Mouse (Mus musculus) gastrocnemius, postnatal 14 days (tissue): ENCODE measurements around the gene Tceal8. TPM values are rescaled to one million over a fixed set of nuclear protein-coding genes. Genes with fewer than 3 reads are reported as not detected.
"Not testable (repeated sequence)": the region's sequence is repeated elsewhere in the genome, so short reads cannot be mapped to it uniquely, and the experiment has no call there.

ENCODE experiments used
- DNase-seq: peaks from one replicate; pipeline ENCODE4 v3.0.0; 2021; ENCODE audit warnings: mixed read lengths
- intact Hi-C: fragments of 180-260 bp; cut with DNase I; formaldehyde crosslinking; loops from one replicate; pipeline ENCODE4 v1.15.1; 2025; ENCODE audit warnings: low total_unique reads
- long read RNA-seq, 2 experiments: library from polyadenylated mRNA; stranded (forward); transcript quantifications; one replicate each; pipeline ENCODE4 v2.0.0; 2021
- total RNA-seq, 2 experiments: library from RNA; stranded (reverse); gene quantifications; 2 replicates each; pipeline ENCODE4 v1.2.3; 2021

The Tceal8 gene
- total RNA-seq = 10 to 100 TPM; 29.8 to 32.9 TPM
- long read RNA-seq, experiment 1, transcript Tceal8-201 (3 exons, 1,250 nt) = major isoform, 18 of 18 reads
- long read RNA-seq, experiment 1, partial matches to known transcripts = 0 of 18 reads
- long read RNA-seq, experiment 1, other reads (novel, unspliced or antisense) = 0 of 18 reads
- long read RNA-seq, experiment 2, transcript Tceal8-201 (3 exons, 1,250 nt) = major isoform, 33 of 35 reads
- long read RNA-seq, experiment 2, partial matches to known transcripts = 1 of 35 reads
- long read RNA-seq, experiment 2, other reads (novel, unspliced or antisense) = 1 of 35 reads

DNA sequence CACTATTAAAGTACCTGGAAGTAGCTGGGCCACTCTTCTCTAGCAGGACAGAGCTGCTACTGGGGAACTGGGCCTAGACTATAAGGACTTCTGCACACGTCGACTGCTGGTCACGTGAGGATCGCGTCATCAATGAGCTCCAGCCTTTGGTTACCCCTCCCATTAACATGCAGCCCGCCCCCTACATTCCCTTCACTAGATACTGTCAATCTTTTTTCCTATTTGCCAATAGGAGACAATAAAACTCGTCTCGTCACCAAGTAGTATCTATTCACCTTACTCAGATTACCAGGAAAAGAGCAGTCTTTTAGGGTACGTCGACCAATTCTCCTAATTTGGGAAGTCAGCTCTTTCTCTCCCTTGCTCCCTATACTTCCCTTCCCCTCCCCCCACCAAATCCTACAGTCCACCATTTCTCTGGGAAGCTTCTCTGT is at the start of gene Tceal8:
Gene Tceal8, minus strand, starts transcription at position 225 of the 434 bp plus-strand sequence.
- intact Hi-C loops = no loop called here
- peak; percentile 74 for DNase-seq

DNA sequence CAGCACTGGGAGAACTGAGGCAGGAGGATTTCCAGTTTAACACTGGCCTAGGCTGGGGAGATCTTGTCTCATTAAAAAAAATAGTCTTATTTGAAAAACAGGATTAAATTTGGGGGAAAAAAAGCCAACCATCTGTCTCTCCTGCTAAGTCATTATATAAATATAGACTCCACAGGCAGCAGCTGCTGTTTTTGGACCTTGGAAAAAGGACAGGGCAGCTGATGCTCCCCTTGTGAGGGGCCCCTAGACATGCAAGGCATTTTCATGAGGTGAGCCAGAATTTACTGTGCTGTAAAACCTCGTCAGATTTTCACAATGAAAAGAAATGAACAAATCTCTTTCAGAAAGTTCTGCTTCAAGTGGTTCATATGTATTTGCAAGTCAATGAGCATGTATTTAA is 44.2 kb upstream of the Tceal8 start:
- intact Hi-C loops = no loop called here
- DNase-seq = no peak

- intact Hi-C loops, DNase-seq: not testable (repeated sequence)
Measured at GRCm38 (mm10) chrX:136214729-136215677, 42.9 kb upstream of the Tceal8 start, which contains the start of the genes Tceal7 and Bex1. Tceal7 (plus strand) TSS chrX:136214779. Bex1 (minus strand) TSS chrX:136215513.

- intact Hi-C loops = no loop called here
- no peak for DNase-seq
Measured at GRCm38 (mm10) chrX:136213396-136213795, 41.3 kb upstream of the Tceal8 start.

- no peak for DNase-seq
- intact Hi-C loops = no loop called here
Measured at GRCm38 (mm10) chrX:136204406-136204805, 32.3 kb upstream of the Tceal8 start.

DNA sequence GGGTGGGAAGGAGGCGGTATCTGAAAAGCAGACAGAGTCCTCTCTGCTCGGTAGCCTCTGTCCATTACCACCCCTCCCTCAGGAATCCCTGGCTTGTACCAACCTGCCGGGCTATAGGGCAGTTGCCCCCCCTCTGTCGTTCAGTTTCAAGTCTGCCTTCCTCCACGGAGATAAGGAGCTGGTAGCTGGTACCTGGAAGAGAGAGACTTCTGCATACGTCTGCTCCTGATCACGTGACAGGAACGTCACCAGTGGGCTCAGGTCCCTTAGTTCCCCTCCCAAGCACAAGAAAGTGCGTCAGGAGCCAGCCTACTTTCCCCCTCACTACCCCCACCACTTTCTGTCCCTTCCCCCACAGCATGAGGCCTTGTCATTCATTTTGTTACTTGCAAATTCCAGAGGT is 31.5 kb upstream of the Tceal8 start, which contains the start of gene Tceal5:
Gene Tceal5, minus strand, starts transcription at position 213 of the 403 bp plus-strand sequence.
- DNase-seq = peak; percentile 19
- intact Hi-C loops = no loop called here

- DNase-seq = no peak
- intact Hi-C loops = no loop called here
Measured at GRCm38 (mm10) chrX:136203257-136203656, 31.1 kb upstream of the Tceal8 start.

- intact Hi-C loops = no loop called here
- DNase-seq = peak; percentile 9
Measured at GRCm38 (mm10) chrX:136196873-136197272, 24.7 kb upstream of the Tceal8 start.

DNA sequence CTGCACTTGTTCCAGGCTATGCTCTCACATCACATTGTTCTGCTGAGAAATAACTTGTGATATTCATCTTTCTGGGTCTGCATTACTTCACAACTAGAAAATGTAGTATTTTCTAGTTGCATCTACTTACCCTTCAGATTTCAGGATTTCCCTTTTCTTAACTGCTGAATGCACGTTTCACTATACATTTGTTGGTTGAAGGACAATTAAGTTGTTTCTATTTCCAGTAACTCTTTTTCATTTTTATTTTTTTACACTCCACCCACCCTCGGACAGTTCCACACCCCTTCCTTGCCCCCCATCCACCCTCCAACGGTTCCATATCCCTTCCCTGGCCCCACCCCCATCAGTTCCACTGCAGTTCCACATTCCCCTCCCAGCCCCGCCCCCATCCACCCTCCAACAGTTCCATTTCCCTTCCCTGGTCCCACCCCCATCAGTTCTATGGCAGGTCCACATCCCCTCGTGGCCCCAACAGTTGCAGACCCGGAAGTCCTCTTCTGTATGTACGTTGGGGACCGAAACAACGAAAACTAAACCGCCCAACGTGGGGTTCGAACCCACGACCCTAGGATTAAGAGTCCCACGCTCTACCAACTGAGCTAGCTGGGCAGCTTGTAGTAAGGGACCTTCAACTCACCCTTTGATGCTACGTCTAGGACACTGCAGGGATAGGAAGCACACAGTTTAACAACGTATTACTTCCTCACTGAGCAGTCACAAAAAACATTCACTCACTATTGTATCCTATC is 23.2 kb upstream of the Tceal8 start:
- intact Hi-C loops = no loop called here
- DNase-seq = no peak

- intact Hi-C loops = no loop called here
- DNase-seq = no peak
Measured at GRCm38 (mm10) chrX:136183107-136183506, 11.0 kb upstream of the Tceal8 start.

DNA sequence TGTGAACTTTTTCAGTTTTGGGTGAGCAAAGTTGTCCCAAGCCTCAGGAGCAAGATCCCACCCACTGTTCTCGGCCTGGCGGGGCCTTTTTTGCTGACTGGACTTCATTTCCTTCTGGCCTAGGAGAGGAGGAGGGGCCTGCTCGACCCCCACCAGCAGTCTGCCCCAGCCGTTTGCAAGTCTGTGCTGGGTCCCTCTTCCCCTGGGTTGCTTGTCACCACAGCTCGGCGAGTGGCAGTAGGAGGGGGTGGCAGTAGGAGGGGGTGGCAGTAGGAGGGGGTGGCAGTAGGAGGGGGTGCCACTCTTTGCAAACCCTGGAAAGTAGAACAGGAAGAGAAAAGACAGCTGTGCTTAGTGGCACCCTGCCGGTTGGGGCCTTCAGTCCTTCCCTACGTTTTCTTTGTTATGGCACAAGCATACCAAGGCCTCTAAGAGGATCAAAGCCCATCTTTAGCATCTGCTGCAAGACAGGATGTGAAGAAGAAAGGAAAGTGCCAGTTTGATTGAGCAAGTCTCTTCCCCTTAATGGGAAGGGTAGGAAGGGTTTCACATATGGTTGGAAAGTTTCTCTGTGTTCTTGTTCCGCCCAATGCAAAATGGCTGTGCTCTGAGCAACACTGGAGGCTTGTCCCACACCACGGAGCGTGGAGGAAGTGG is 8.9 kb upstream of the Tceal8 start:
- DNase-seq = no peak
- intact Hi-C loops = no loop called here

DNA sequence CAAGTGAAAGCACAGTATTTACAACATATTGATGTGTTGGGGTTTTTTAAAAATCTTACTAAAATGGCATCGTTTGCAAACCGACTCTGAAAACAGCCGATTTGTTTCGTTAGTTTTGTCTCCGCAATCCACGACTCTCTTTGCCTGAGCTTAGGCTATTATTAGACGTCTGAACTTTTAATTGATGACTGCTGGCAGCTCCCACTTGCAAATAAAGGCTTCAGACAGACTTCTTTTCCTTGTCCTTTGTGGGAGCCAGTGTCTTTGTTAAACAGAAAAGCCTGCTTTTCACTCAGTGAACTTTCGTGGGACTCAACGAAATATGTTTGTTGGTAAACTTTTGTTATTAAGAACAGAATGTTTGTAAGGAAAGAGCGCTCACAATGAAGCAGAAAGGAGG is 644 bp upstream of the Tceal8 start:
- intact Hi-C loops = no loop called here
- DNase-seq = no peak

DNA sequence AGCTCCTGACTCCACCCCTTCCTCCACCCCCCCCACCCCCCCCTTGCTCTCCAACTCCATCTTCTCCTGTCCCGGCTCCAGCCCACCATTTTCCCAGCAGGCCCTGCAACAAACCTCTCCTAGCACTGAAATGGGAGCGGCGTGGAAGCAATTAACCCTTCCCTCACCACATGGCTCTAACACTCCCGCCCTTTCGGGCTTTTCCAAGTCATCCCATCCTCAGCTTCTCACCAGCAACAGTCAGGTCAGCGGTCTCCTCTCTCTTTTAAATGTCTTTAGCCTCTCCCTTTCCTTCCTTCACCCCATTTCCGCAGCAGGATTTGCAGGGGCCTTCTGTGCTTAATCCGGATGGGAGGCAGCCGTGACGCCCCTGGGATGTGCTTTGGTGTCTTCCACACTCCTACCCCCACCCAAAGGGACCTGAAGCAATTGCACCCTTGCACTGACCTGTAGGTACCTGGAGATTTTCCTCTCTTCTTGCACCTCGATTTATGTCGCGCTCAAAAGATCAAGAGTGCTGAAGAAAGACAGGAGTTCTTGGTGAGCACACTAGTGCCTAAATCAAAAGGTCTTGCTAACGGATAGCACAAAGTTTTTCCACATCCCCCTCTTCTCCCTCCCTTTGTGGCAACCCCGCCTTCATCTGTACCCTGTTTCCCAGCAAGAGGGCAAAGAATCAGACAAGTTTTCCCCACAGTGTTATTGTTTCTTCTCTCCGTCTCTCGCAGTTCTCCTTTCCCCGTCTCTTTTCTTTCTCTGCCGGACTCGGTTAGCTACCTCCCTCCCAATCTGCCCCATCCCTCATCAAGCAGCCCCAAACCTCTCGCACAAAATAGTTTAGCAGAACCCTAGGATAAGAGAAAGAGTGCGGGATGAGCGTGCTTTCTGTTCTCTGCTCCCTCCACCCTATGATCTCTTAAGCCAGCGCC is 689 bp downstream of the Tceal8 start:
- intact Hi-C loops = no loop called here
- peak; percentile 69 for DNase-seq

GRCm38 (mm10) chrX:136170625-136171024 is 1.5 kb downstream of the Tceal8 start:
- no peak for DNase-seq
- intact Hi-C loops = no loop called here

DNA sequence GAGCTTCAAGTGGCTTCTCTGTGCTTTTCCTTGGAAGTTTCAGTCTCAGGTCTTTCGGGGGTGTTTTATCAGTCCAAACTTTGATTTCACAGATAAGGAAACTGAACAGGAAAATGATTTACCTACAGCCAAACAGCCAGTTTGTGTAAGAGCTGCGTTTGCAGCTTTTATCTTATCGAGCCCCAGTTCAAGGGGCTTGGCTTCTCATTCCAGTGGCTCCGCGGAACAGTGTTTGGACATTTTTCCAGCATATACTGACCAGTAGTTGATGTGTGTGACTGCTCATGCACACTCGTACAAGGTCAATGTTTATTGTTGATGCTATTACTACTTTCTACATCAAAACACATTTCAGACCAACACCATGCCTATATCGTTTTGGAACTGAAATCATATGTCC is 27.9 kb downstream of the Tceal8 start:
- intact Hi-C loops = no loop called here
- no peak for DNase-seq

DNA sequence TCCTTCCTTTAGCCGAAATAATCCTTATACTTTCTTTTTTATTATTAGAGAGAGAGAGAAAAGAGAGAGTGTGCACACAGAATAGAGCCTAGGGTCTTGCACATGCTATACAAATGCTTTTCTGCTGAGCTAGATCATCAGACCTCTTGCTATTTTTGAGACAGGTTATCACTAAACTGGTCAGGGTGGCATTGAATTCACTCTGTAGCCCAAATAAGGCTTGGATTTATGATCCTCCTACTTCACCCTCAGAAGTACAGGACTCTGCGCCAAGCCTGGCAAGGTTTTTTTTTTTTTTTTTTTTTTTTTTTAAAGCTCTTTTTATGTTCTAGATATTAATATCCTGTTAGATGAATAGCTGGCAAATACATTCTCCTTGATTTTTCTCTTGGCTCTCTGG is 28.4 kb downstream of the Tceal8 start:
- no peak for DNase-seq
- intact Hi-C loops = no loop called here

GRCm38 (mm10) chrX:136141385-136141784 is 30.8 kb downstream of the Tceal8 start:
- intact Hi-C loops = no loop called here
- DNase-seq = no peak

DNA sequence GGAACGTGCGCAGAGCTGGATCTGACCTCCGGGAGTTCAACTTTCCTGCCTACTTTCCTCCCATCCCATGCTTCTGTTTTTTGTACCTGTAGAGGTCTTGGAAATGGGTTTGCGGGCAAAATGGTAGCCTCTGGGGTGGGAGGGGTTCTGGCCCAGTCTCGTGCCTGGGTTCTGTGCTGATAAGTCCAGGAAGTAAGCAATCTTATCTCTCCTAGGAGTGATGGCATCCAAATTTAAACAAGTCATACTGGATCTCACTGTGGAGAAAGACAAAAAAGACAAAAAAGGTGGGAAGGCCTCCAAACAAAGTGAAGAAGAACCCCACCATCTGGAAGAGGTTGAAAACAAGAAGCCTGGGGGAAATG is 32.5 kb downstream of the Tceal8 start:
- DNase-seq, intact Hi-C loops: not testable (repeated sequence)
